Mouse (Mus musculus) stomach, postnatal 0 days (tissue): ENCODE measurements at regions not wholly inside any gene's neighbourhood (a gene's known extent, or its start where the extent isn't known, plus 50 kb on each side); places are given as distances from the start of the nearest gene placed in this dataset.

Experiments used
- CTCF ChIP-seq: IDR thresholded peaks from 2 replicates; pipeline ENCODE4 v1.5.1; 2016; ENCODE audit warnings: antibody characterized with exemption, low read depth, mild to moderate bottlenecking, moderate library complexity
- EP300 ChIP-seq: optimal IDR thresholded peaks from 2 replicates; pipeline ENCODE3; 2016; ENCODE audit warnings: antibody characterized with exemption

GRCm38 (mm10) chr3:73389722-73390651 lies 318.2 kb downstream of the Bche start:
- TF ChIP-seq CTCF (no peak), EP300 (no peak)
